Mouse (Mus musculus) erythroblast, embryonic 14.5 days (primary cell): ENCODE results near the gene Pbp2.

ENCODE experiments used
- GATA1 ChIP-seq: IDR thresholded peaks from 2 replicates; pipeline ENCODE4 v1.6.1; 2012; ENCODE audit warnings: low read length, inconsistent platforms, mixed read lengths
- TAL1 ChIP-seq: IDR thresholded peaks from 3 replicates; pipeline ENCODE4 v1.6.1; 2012; ENCODE audit warnings: low read length, inconsistent platforms, mixed read lengths

DNA sequence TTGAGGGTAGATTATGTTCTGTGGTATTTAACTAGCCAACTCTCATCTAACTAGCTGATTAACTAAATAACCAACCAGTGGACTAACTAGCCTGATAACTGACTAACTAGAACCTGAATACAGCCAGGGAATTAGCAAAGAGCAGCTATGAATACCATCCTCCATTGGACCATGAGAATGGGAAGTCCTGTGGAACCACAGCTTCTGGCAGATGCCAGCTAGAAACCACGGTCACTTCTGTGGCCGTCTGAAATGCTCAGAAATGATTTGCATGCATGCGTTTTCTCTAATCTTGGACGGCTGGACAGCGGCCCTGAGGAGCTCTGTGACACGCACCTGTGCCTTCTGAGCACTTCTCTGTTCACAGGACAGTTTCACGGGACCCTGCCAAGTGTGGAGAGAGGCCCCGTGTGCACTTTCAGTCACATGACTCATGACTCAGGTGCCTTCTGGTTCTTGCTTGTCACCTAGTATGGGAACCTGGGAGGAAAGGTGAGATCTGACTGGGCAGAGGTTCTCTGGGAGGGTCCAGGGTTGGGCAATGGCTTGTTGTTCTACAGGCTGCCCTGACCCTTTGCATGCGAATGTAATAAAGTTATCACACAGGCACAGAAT is 14.6 kb upstream of the Pbp2 start:
- no peak for TF ChIP-seq TAL1
- no peak for TF ChIP-seq GATA1
